Mouse (Mus musculus) liver, embryonic 14.5 days (tissue): ENCODE data around the gene Plcb1.

Experiments
- CTCF ChIP-seq: IDR thresholded peaks from 2 replicates; pipeline ENCODE4 v1.5.1; 2016; ENCODE audit warnings: antibody characterized with exemption, low read depth, control low read depth
- EP300 ChIP-seq: IDR thresholded peaks from 2 replicates; pipeline ENCODE4 v1.6.1; 2016; ENCODE audit warnings: antibody characterized with exemption, low read depth

DNA sequence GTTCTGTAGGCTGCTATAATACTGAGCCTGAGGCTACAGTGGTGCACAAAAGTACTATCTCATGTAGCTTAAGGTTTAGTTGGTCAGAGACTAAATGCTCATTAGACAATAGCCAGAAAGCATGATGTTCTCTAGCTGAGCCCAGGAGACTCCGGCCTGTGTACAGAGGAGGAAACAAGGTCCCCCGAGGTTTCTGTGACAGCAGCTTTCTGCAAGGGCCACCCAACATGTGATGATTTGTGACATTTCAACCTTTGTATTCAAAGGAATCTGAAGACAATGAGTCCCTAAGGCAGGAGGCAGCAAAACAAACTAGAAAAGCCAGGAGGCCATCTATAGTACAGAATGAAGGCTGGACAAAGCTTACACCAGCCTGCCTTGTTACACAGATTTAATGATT is 70.8 kb downstream of the Plcb1 start:
- TF ChIP-seq CTCF (no peak), EP300 (no peak)
